Mouse (Mus musculus) brain, embryonic 14.5 days (tissue): ENCODE measurements around the gene Top2a. TPM values are rescaled to one million over a fixed set of nuclear protein-coding genes. Genes with fewer than 3 reads are reported as not detected.
A peak's percentile ranks its signal among the peaks of the same experiment; 100 is the strongest.

Source experiments
- DNase-seq: peaks from one replicate; pipeline ENCODE4 v3.0.0-alpha.2; 2011; ENCODE audit warnings: low read depth
- CTCF ChIP-seq: fragments of 200-500 bp; IDR thresholded peaks from 2 replicates; pipeline ENCODE4 v1.5.1; 2012; ENCODE audit warnings: inconsistent platforms, mild to moderate bottlenecking, moderate library complexity, borderline replicate concordance; ENCODE audit not compliant: insufficient read depth, insufficient read length; ENCODE audit errors: extremely low read depth
- POLR2A ChIP-seq: fragments of 200-500 bp; IDR thresholded peaks from 2 replicates; pipeline ENCODE4 v1.6.1; 2012; ENCODE audit warnings: mild to moderate bottlenecking, inconsistent platforms, borderline replicate concordance; ENCODE audit not compliant: poor library complexity, insufficient read depth, insufficient read length, severe bottlenecking; ENCODE audit errors: extremely low read depth
- polyA plus RNA-seq: library from polyadenylated mRNA; depleted of rRNA; stranded (reverse); fragments of >200 nt; gene quantifications from 2 replicates; pipeline ENCODE4 v1.2.3, GENCODE M21; 2012

The Top2a gene
- polyA plus RNA-seq, 1 experiment, result 57.3 TPM

- DNase-seq, result peak; percentile 78
- TF ChIP-seq POLR2A (no peak), CTCF (no peak)
Observed at GRCm38 (mm10) chr11:98954801-98955706, 68.9 kb downstream of the Top2a start.

- TF ChIP-seq CTCF (peak; percentile 84), POLR2A (no peak)
- DNase-seq, result peak; percentile 76
Observed at GRCm38 (mm10) chr11:98954373-98954772, 69.6 kb downstream of the Top2a start.

GRCm38 (mm10) chr11:98953835-98954320 lies 70.1 kb downstream of the Top2a start:
- DNase-seq, result no peak
- no peak for TF ChIP-seq POLR2A
- TF ChIP-seq CTCF, result no peak

GRCm38 (mm10) chr11:98953361-98953760 lies 70.6 kb downstream of the Top2a start:
- no peak for DNase-seq
- TF ChIP-seq POLR2A (no peak), CTCF (no peak)

- DNase-seq, result no peak
- TF ChIP-seq CTCF (no peak), POLR2A (no peak)
Observed at GRCm38 (mm10) chr11:98952736-98953135, 71.3 kb downstream of the Top2a start.

- DNase-seq, result no peak
- TF ChIP-seq POLR2A (no peak), CTCF (no peak)
Observed at GRCm38 (mm10) chr11:98952111-98952510, 71.9 kb downstream of the Top2a start.

GRCm38 (mm10) chr11:98951026-98951906 lies 72.7 kb downstream of the Top2a start:
- TF ChIP-seq CTCF, result no peak
- TF ChIP-seq POLR2A, result no peak
- DNase-seq, result peak; percentile 76

GRCm38 (mm10) chr11:98950484-98950883 lies 73.5 kb downstream of the Top2a start:
- DNase-seq, result no peak
- TF ChIP-seq POLR2A, result no peak
- TF ChIP-seq CTCF, result no peak

- TF ChIP-seq POLR2A (no peak), CTCF (no peak)
- DNase-seq, result no peak
Observed at GRCm38 (mm10) chr11:98949958-98950460, 74.0 kb downstream of the Top2a start.

- DNase-seq, result no peak
- TF ChIP-seq CTCF, result no peak
- TF ChIP-seq POLR2A, result no peak
Observed at GRCm38 (mm10) chr11:98949242-98949957, 74.6 kb downstream of the Top2a start.
